Mouse (Mus musculus): ENCODE data around the gene Acot5. TPM values are rescaled to one million over a fixed set of nuclear protein-coding genes. Genes with fewer than 3 reads are reported as not detected.
"Not testable (repeated sequence)": the region's sequence is repeated elsewhere in the genome, so short reads cannot be mapped to it uniquely, and the experiment has no call there.

Acot5 gene
- not detected in 2 replicates for total RNA-seq (2012; rRNA removed)

GRCm38 (mm10) chr12:84068986-84069385 is at the start of gene Acot5:
Gene Acot5, plus strand, starts transcription at chr12:84069325.
- H3K36me3 ChIP-seq (ENCODE audit: control insufficient read depth, insufficient read depth, low read length, poor library complexity, severe bottlenecking), result no peaks in the 10 kb centered on the region
- H3K27ac ChIP-seq (ENCODE audit: insufficient read depth, low read depth, low read length, poor library complexity, severe bottlenecking), result no peak within 1 kb of the TSS
- no peaks in the 10 kb centered on the region for H3K9me3 ChIP-seq (ENCODE audit: control insufficient read depth, insufficient read depth, low read depth, low read length)
- in situ Hi-C loops (cut with MboI; ENCODE audit: low sequenced_read_pairs in 2 of 2, unreplicated experiment in 2 of 2), result no loop called here
- peak within 1 kb of the TSS; percentile 49 to 67; a peak in 3 of 4 replicates for H3K4me3 ChIP-seq (ENCODE audit: insufficient read depth in 1 of 2, low read depth in 1 of 2, low read length in 2 of 2, poor library complexity in 1 of 2, severe bottlenecking in 1 of 2)
- H3K9ac ChIP-seq (ENCODE audit: insufficient read depth, low read depth, low read length, poor library complexity, severe bottlenecking), result peak within 1 kb of the TSS; percentile 36; the same call in 1 of the 2 replicates
- no peak for TF ChIP-seq CHD2 (IDR thresholded peaks at IDR 0.05; ENCODE audit: low read depth, low read length)
- TF ChIP-seq ZNF384 (IDR thresholded peaks at IDR 0.05; ENCODE audit: low read depth, low read length), result no peak
- no peak for TF ChIP-seq MAFK (IDR thresholded peaks at IDR 0.05; ENCODE audit: insufficient read depth, low read depth, low read length)
- TF ChIP-seq ZC3H11A (IDR thresholded peaks at IDR 0.05; ENCODE audit: borderline replicate concordance, low read depth, low read length), result no peak
- no peak for TF ChIP-seq HCFC1 (IDR thresholded peaks at IDR 0.05; ENCODE audit: borderline replicate concordance, insufficient read depth, low read length)
- H3K4me1 ChIP-seq (ENCODE audit: control insufficient read depth in 2 of 2, insufficient read depth in 2 of 2, low read length in 2 of 2, poor library complexity in 1 of 2), result no peaks in the 10 kb centered on the region
- DNase-seq (ENCODE audit: low read depth, low spot score), result no peak

DNA sequence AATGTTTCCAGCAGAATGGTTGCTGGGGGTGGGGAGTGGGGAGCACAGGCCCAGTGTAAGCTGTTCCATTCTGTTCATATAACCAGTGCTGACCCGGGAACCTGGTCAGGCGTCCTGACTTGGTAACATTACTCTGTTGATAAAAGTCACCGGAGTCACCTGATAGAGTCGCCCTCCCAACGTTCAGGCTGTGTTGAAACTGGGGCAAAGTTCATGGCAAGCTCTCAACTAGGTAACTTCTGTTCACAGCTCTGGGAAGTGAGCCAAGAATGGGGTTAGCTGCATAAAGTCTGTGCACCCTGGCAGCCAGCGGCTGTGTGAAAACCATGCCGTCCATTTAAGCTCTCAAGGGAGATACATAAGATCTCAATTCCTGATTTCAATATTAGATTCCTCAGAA is 48.6 kb upstream of the Acot5 start:
- in situ Hi-C loops (cut with MboI; ENCODE audit: low sequenced_read_pairs in 2 of 2, unreplicated experiment in 2 of 2); H3K36me3 ChIP-seq (ENCODE audit: control insufficient read depth, insufficient read depth, low read length, poor library complexity, severe bottlenecking); H3K4me3 ChIP-seq (ENCODE audit: insufficient read depth in 1 of 2, low read depth in 1 of 2, low read length in 2 of 2, poor library complexity in 1 of 2, severe bottlenecking in 1 of 2); H3K27ac ChIP-seq (ENCODE audit: insufficient read depth, low read depth, low read length, poor library complexity, severe bottlenecking); H3K9ac ChIP-seq (ENCODE audit: insufficient read depth, low read depth, low read length, poor library complexity, severe bottlenecking); DNase-seq (ENCODE audit: low read depth, low spot score); H3K9me3 ChIP-seq (ENCODE audit: control insufficient read depth, insufficient read depth, low read depth, low read length); H3K4me1 ChIP-seq (ENCODE audit: control insufficient read depth in 2 of 2, insufficient read depth in 2 of 2, low read length in 2 of 2, poor library complexity in 1 of 2): not testable (repeated sequence)

GRCm38 (mm10) chr12:84022266-84022665 is 46.9 kb upstream of the Acot5 start:
- H3K4me3 ChIP-seq (ENCODE audit: insufficient read depth in 1 of 2, low read depth in 1 of 2, low read length in 2 of 2, poor library complexity in 1 of 2, severe bottlenecking in 1 of 2); H3K9me3 ChIP-seq (ENCODE audit: control insufficient read depth, insufficient read depth, low read depth, low read length); H3K36me3 ChIP-seq (ENCODE audit: control insufficient read depth, insufficient read depth, low read length, poor library complexity, severe bottlenecking); in situ Hi-C loops (cut with MboI; ENCODE audit: low sequenced_read_pairs in 2 of 2, unreplicated experiment in 2 of 2); H3K4me1 ChIP-seq (ENCODE audit: control insufficient read depth in 2 of 2, insufficient read depth in 2 of 2, low read length in 2 of 2, poor library complexity in 1 of 2); H3K9ac ChIP-seq (ENCODE audit: insufficient read depth, low read depth, low read length, poor library complexity, severe bottlenecking); DNase-seq (ENCODE audit: low read depth, low spot score); H3K27ac ChIP-seq (ENCODE audit: insufficient read depth, low read depth, low read length, poor library complexity, severe bottlenecking): not testable (repeated sequence)

GRCm38 (mm10) chr12:84023052-84023745 is 45.9 kb upstream of the Acot5 start:
- H3K9me3 ChIP-seq (ENCODE audit: control insufficient read depth, insufficient read depth, low read depth, low read length), result no peaks in the 10 kb centered on the region; the same call in 1 of the 2 replicates
- no peak for TF ChIP-seq CHD2 (IDR thresholded peaks at IDR 0.05; ENCODE audit: low read depth, low read length)
- no peak for TF ChIP-seq HCFC1 (IDR thresholded peaks at IDR 0.05; ENCODE audit: borderline replicate concordance, insufficient read depth, low read length)
- TF ChIP-seq MAFK (IDR thresholded peaks at IDR 0.05; ENCODE audit: insufficient read depth, low read depth, low read length), result no peak
- TF ChIP-seq ZC3H11A (IDR thresholded peaks at IDR 0.05; ENCODE audit: borderline replicate concordance, low read depth, low read length), result no peak
- TF ChIP-seq ZNF384 (IDR thresholded peaks at IDR 0.05; ENCODE audit: low read depth, low read length), result no peak
- H3K4me3 ChIP-seq (ENCODE audit: insufficient read depth in 1 of 2, low read depth in 1 of 2, low read length in 2 of 2, poor library complexity in 1 of 2, severe bottlenecking in 1 of 2), result no peak overlapping the region
- H3K27ac ChIP-seq (ENCODE audit: insufficient read depth, low read depth, low read length, poor library complexity, severe bottlenecking), result no peak overlapping the region
- DNase-seq (ENCODE audit: low read depth, low spot score), result no peak
- H3K9ac ChIP-seq (ENCODE audit: insufficient read depth, low read depth, low read length, poor library complexity, severe bottlenecking), result no peak overlapping the region
- in situ Hi-C loops (cut with MboI; ENCODE audit: low sequenced_read_pairs in 2 of 2, unreplicated experiment in 2 of 2), result no loop called here
- no peaks in the 10 kb centered on the region for H3K4me1 ChIP-seq (ENCODE audit: control insufficient read depth in 2 of 2, insufficient read depth in 2 of 2, low read length in 2 of 2, poor library complexity in 1 of 2)
- no peaks in the 10 kb centered on the region for H3K36me3 ChIP-seq (ENCODE audit: control insufficient read depth, insufficient read depth, low read length, poor library complexity, severe bottlenecking)

GRCm38 (mm10) chr12:84025888-84026287 is 43.2 kb upstream of the Acot5 start:
- Histone ChIP-seq H3K9me3 (ENCODE audit: control insufficient read depth, insufficient read depth, low read depth, low read length) (peaks cover 4% of the 10 kb centered on the region; the same call in 1 of the 2 replicates), H3K9ac (ENCODE audit: insufficient read depth, low read depth, low read length, poor library complexity, severe bottlenecking) (no peak overlapping the region), H3K4me1 (ENCODE audit: control insufficient read depth in 2 of 2, insufficient read depth in 2 of 2, low read length in 2 of 2, poor library complexity in 1 of 2) (no peaks in the 10 kb centered on the region), H3K4me3 (ENCODE audit: insufficient read depth in 1 of 2, low read depth in 1 of 2, low read length in 2 of 2, poor library complexity in 1 of 2, severe bottlenecking in 1 of 2) (no peak overlapping the region), H3K36me3 (ENCODE audit: control insufficient read depth, insufficient read depth, low read length, poor library complexity, severe bottlenecking) (no peaks in the 10 kb centered on the region), H3K27ac (ENCODE audit: insufficient read depth, low read depth, low read length, poor library complexity, severe bottlenecking) (no peak overlapping the region)
- TF ChIP-seq HCFC1 (IDR thresholded peaks at IDR 0.05; ENCODE audit: borderline replicate concordance, insufficient read depth, low read length) (no peak), ZNF384 (IDR thresholded peaks at IDR 0.05; ENCODE audit: low read depth, low read length) (no peak)
- no peak for DNase-seq (ENCODE audit: low read depth, low spot score)
- in situ Hi-C loops (cut with MboI; ENCODE audit: low sequenced_read_pairs in 2 of 2, unreplicated experiment in 2 of 2), result no loop called here

- H3K9me3 ChIP-seq (ENCODE audit: control insufficient read depth, insufficient read depth, low read depth, low read length); H3K4me1 ChIP-seq (ENCODE audit: control insufficient read depth in 2 of 2, insufficient read depth in 2 of 2, low read length in 2 of 2, poor library complexity in 1 of 2); H3K4me3 ChIP-seq (ENCODE audit: insufficient read depth in 1 of 2, low read depth in 1 of 2, low read length in 2 of 2, poor library complexity in 1 of 2, severe bottlenecking in 1 of 2); DNase-seq (ENCODE audit: low read depth, low spot score); H3K9ac ChIP-seq (ENCODE audit: insufficient read depth, low read depth, low read length, poor library complexity, severe bottlenecking); in situ Hi-C loops (cut with MboI; ENCODE audit: low sequenced_read_pairs in 2 of 2, unreplicated experiment in 2 of 2); H3K36me3 ChIP-seq (ENCODE audit: control insufficient read depth, insufficient read depth, low read length, poor library complexity, severe bottlenecking): not testable (repeated sequence)
- H3K27ac ChIP-seq (ENCODE audit: insufficient read depth, low read depth, low read length, poor library complexity, severe bottlenecking), result peak overlapping the region; percentile 44
Measured at GRCm38 (mm10) chr12:84028328-84028727, 40.8 kb upstream of the Acot5 start.

GRCm38 (mm10) chr12:84029043-84029442 is 40.1 kb upstream of the Acot5 start:
- H3K4me1 ChIP-seq (ENCODE audit: control insufficient read depth in 2 of 2, insufficient read depth in 2 of 2, low read length in 2 of 2, poor library complexity in 1 of 2); H3K27ac ChIP-seq (ENCODE audit: insufficient read depth, low read depth, low read length, poor library complexity, severe bottlenecking); H3K9me3 ChIP-seq (ENCODE audit: control insufficient read depth, insufficient read depth, low read depth, low read length); DNase-seq (ENCODE audit: low read depth, low spot score); in situ Hi-C loops (cut with MboI; ENCODE audit: low sequenced_read_pairs in 2 of 2, unreplicated experiment in 2 of 2); H3K36me3 ChIP-seq (ENCODE audit: control insufficient read depth, insufficient read depth, low read length, poor library complexity, severe bottlenecking); H3K4me3 ChIP-seq (ENCODE audit: insufficient read depth in 1 of 2, low read depth in 1 of 2, low read length in 2 of 2, poor library complexity in 1 of 2, severe bottlenecking in 1 of 2); H3K9ac ChIP-seq (ENCODE audit: insufficient read depth, low read depth, low read length, poor library complexity, severe bottlenecking): not testable (repeated sequence)
